Mouse (Mus musculus): ENCODE data around the gene Gm3409. TPM values are rescaled to one million over a fixed set of nuclear protein-coding genes. Genes with fewer than 3 reads are reported as not detected.
"Not testable (repeated sequence)": the region's sequence is repeated elsewhere in the genome, so short reads cannot be mapped to it uniquely, and the experiment has no call there.

Gene Gm3409
- polyA plus RNA-seq (2012; rRNA removed): not detected in 2 replicates

GRCm38 (mm10) chr5:146537347-146537746 lies at the start of gene Gm3409:
Gene Gm3409, plus strand, starts transcription at chr5:146537647.
- DNase-seq (ENCODE audit: low read depth): not testable (repeated sequence)

- DNase-seq (ENCODE audit: low read depth): not testable (repeated sequence)
Measured at GRCm38 (mm10) chr5:146488959-146489358, 48.5 kb upstream of the Gm3409 start.

- not testable (repeated sequence) for DNase-seq (ENCODE audit: low read depth)
Measured at GRCm38 (mm10) chr5:146491063-146491462, 46.4 kb upstream of the Gm3409 start, which contains the start of gene Gm6370. Gene Gm6370, plus strand, starts transcription at chr5:146491363.

- DNase-seq (ENCODE audit: low read depth): not testable (repeated sequence)
Measured at GRCm38 (mm10) chr5:146502099-146502498, 35.3 kb upstream of the Gm3409 start, which contains the start of gene 4930449I24Rik. Gene 4930449I24Rik, plus strand, starts transcription at chr5:146502399.

- not testable (repeated sequence) for DNase-seq (ENCODE audit: low read depth)
Measured at GRCm38 (mm10) chr5:146513823-146514222, 23.6 kb upstream of the Gm3409 start, which contains the start of gene Gm3402. Gene Gm3402, plus strand, starts transcription at chr5:146514123.

GRCm38 (mm10) chr5:146525501-146525900 lies 11.9 kb upstream of the Gm3409 start, which contains the start of gene Gm3404:
Gene Gm3404, plus strand, starts transcription at chr5:146525801.
- not testable (repeated sequence) for DNase-seq (ENCODE audit: low read depth)

- DNase-seq (ENCODE audit: low read depth): not testable (repeated sequence)
Measured at GRCm38 (mm10) chr5:146555836-146556235, 18.4 kb downstream of the Gm3409 start, which contains the start of gene Gm3415. Gene Gm3415, plus strand, starts transcription at chr5:146556136.

GRCm38 (mm10) chr5:146564259-146564658 lies 26.8 kb downstream of the Gm3409 start:
- DNase-seq (ENCODE audit: low read depth): no peak

- DNase-seq (ENCODE audit: low read depth): no peak
Measured at GRCm38 (mm10) chr5:146567054-146567453, 29.6 kb downstream of the Gm3409 start.

GRCm38 (mm10) chr5:146570179-146570578 lies 32.7 kb downstream of the Gm3409 start:
- not testable (repeated sequence) for DNase-seq (ENCODE audit: low read depth)

GRCm38 (mm10) chr5:146571830-146572734 lies 34.6 kb downstream of the Gm3409 start:
- DNase-seq (ENCODE audit: low read depth): not testable (repeated sequence)

GRCm38 (mm10) chr5:146572735-146573042 lies 35.2 kb downstream of the Gm3409 start:
- DNase-seq (ENCODE audit: low read depth): not testable (repeated sequence)

GRCm38 (mm10) chr5:146576668-146577067 lies 39.2 kb downstream of the Gm3409 start:
- no peak for DNase-seq (ENCODE audit: low read depth)

GRCm38 (mm10) chr5:146584156-146584477 lies 46.7 kb downstream of the Gm3409 start:
- no peak for DNase-seq (ENCODE audit: low read depth)

- no peak for DNase-seq (ENCODE audit: low read depth)
Measured at GRCm38 (mm10) chr5:146584478-146585306, 47.2 kb downstream of the Gm3409 start, which contains the start of gene Gpr12. Gene Gpr12, minus strand, starts transcription at chr5:146585239.

- DNase-seq (ENCODE audit: low read depth): no peak
Measured at GRCm38 (mm10) chr5:146585307-146585651, 47.8 kb downstream of the Gm3409 start.

GRCm38 (mm10) chr5:146586357-146587070 lies 49.1 kb downstream of the Gm3409 start:
- peak; percentile 97 for DNase-seq (ENCODE audit: low read depth)
